Mouse (Mus musculus): Measurements from ENCODE around the gene Slc34a1. TPM values are rescaled to one million over a fixed set of nuclear protein-coding genes. Genes with fewer than 3 reads are reported as not detected.

Slc34a1 gene
- polyA plus RNA-seq, 2 experiments, result not detected

GRCm38 (mm10) chr13:55412643-55413307, 14.8 kb downstream of the Slc34a1 start:
- WGBS, result 79% methylated on average over 13 of the region's 13 CpGs
- ATAC-seq (ENCODE audit: low FRiP score, low read depth), result no peak
- no peaks in the 10 kb centered on the region for H3K27me3 ChIP-seq (ENCODE audit: control insufficient read depth, insufficient read depth, low read length)
- H3K9ac ChIP-seq (ENCODE audit: low read depth, low read length, severe bottlenecking), result no peak overlapping the region
- H3K4me1 ChIP-seq (ENCODE audit: control insufficient read depth, insufficient read depth, low read length), result peaks cover 3% of the 10 kb centered on the region; the same call in 1 of the 2 replicates
- H3K27ac ChIP-seq (replicated peaks; ENCODE audit: low read depth, low read length), result no peak overlapping the region
- TF ChIP-seq POLR2A (IDR thresholded peaks at IDR 0.05; ENCODE audit: borderline replicate concordance, extremely low read depth, insufficient read depth, insufficient read length), result no peak
- no peak overlapping the region for H3K4me3 ChIP-seq (replicated peaks; ENCODE audit: low read length)
- H3K36me3 ChIP-seq (ENCODE audit: control insufficient read depth, insufficient read depth, low read length), result no peaks in the 10 kb centered on the region
- DNase-seq (ENCODE audit: low spot score), result no peak
- no peak overlapping the region for H3K4me2 ChIP-seq (replicated peaks; ENCODE audit: low read depth, low read length, severe bottlenecking)
- no peaks in the 10 kb centered on the region for H3K9me3 ChIP-seq (ENCODE audit: control insufficient read depth, low read length)

- WGBS, result 82% methylated on average over 12 of the region's 12 CpGs
- TF ChIP-seq POLR2A (IDR thresholded peaks at IDR 0.05; ENCODE audit: borderline replicate concordance, extremely low read depth, insufficient read depth, insufficient read length), result no peak
- Histone ChIP-seq H3K4me1 (ENCODE audit: control insufficient read depth, insufficient read depth, low read length) (peaks cover 3% of the 10 kb centered on the region; the same call in 1 of the 2 replicates), H3K36me3 (ENCODE audit: control insufficient read depth, insufficient read depth, low read length) (no peaks in the 10 kb centered on the region), H3K27ac (replicated peaks; ENCODE audit: low read depth, low read length) (no peak overlapping the region), H3K4me3 (replicated peaks; ENCODE audit: low read length) (no peak overlapping the region), H3K9me3 (ENCODE audit: control insufficient read depth, low read length) (no peaks in the 10 kb centered on the region), H3K27me3 (ENCODE audit: control insufficient read depth, insufficient read depth, low read length) (no peaks in the 10 kb centered on the region; the same call in 1 of the 2 replicates), H3K9ac (ENCODE audit: low read depth, low read length, severe bottlenecking) (no peak overlapping the region), H3K4me2 (replicated peaks; ENCODE audit: low read depth, low read length, severe bottlenecking) (no peak overlapping the region)
- DNase-seq (ENCODE audit: low spot score) (no peak), ATAC-seq (ENCODE audit: low FRiP score, low read depth) (no peak)
These were observed 15.3 kb downstream of the Slc34a1 start for GRCm38 (mm10) chr13:55413333-55413732.

- ATAC-seq (ENCODE audit: low FRiP score, low read depth), result peak; percentile 70
- WGBS, result 9% methylated on average over 41 of the region's 41 CpGs
- H3K27me3 ChIP-seq (ENCODE audit: control insufficient read depth, insufficient read depth, low read length), result peaks cover 10% of the 10 kb centered on the region
These were observed 16.9 kb downstream of the Slc34a1 start, which contains the start of gene Pfn3 for GRCm38 (mm10) chr13:55414743-55415380. Pfn3 (minus strand) TSS chr13:55415232.

GRCm38 (mm10) chr13:55418004-55418403, 20.0 kb downstream of the Slc34a1 start:
- Histone ChIP-seq H3K4me3 (replicated peaks; ENCODE audit: low read length) (no peak overlapping the region), H3K27me3 (ENCODE audit: control insufficient read depth, insufficient read depth, low read length) (peaks cover 34% of the 10 kb centered on the region), H3K36me3 (ENCODE audit: control insufficient read depth, insufficient read depth, low read length) (no peaks in the 10 kb centered on the region), H3K9me3 (ENCODE audit: control insufficient read depth, low read length) (no peaks in the 10 kb centered on the region), H3K4me2 (replicated peaks; ENCODE audit: low read depth, low read length, severe bottlenecking) (peak overlapping the region; percentile 21; the same call in 1 of the 2 replicates), H3K27ac (replicated peaks; ENCODE audit: low read depth, low read length) (no peak overlapping the region), H3K4me1 (ENCODE audit: control insufficient read depth, insufficient read depth, low read length) (peaks cover 12% of the 10 kb centered on the region), H3K9ac (ENCODE audit: low read depth, low read length, severe bottlenecking) (no peak overlapping the region)
- DNase-seq (ENCODE audit: low spot score), result peak; percentile 66
- peak; percentile 34; the same call in 1 of the 2 replicates for ATAC-seq (ENCODE audit: low FRiP score, low read depth)
- TF ChIP-seq POLR2A (IDR thresholded peaks at IDR 0.05; ENCODE audit: borderline replicate concordance, extremely low read depth, insufficient read depth, insufficient read length), result no peak
- 14% methylated on average over 12 of the region's 12 CpGs for WGBS

More at GRCm38 (mm10) chr13:55414743-55415380, 16.9 kb downstream of the Slc34a1 start, which contains the start of gene Pfn3:
- H3K4me3 ChIP-seq (replicated peaks; ENCODE audit: low read length), result peak within 1 kb of the TSS; percentile 35
- DNase-seq (ENCODE audit: low spot score), result peak; percentile 81
- H3K4me1 ChIP-seq (ENCODE audit: control insufficient read depth, insufficient read depth, low read length), result peaks cover 3% of the 10 kb centered on the region; the same call in 1 of the 2 replicates
- H3K27ac ChIP-seq (replicated peaks; ENCODE audit: low read depth, low read length), result no peak within 1 kb of the TSS
- no peaks in the 10 kb centered on the region for H3K9me3 ChIP-seq (ENCODE audit: control insufficient read depth, low read length)
- no peak for TF ChIP-seq POLR2A (IDR thresholded peaks at IDR 0.05; ENCODE audit: borderline replicate concordance, extremely low read depth, insufficient read depth, insufficient read length)
- H3K9ac ChIP-seq (ENCODE audit: low read depth, low read length, severe bottlenecking), result peak within 1 kb of the TSS; percentile 54
- H3K4me2 ChIP-seq (replicated peaks; ENCODE audit: low read depth, low read length, severe bottlenecking), result peak within 1 kb of the TSS; percentile 68
- H3K36me3 ChIP-seq (ENCODE audit: control insufficient read depth, insufficient read depth, low read length), result no peaks in the 10 kb centered on the region

- no peaks in the 10 kb centered on the region for H3K36me3 ChIP-seq (ENCODE audit: control insufficient read depth, insufficient read depth, low read length)
- no peak for DNase-seq (ENCODE audit: low spot score)
These were observed 21.2 kb downstream of the Slc34a1 start for GRCm38 (mm10) chr13:55419142-55419541.

More at GRCm38 (mm10) chr13:55419142-55419541, 21.2 kb downstream of the Slc34a1 start:
- Histone ChIP-seq H3K9ac (ENCODE audit: low read depth, low read length, severe bottlenecking) (no peak overlapping the region), H3K27ac (replicated peaks; ENCODE audit: low read depth, low read length) (no peak overlapping the region), H3K4me3 (replicated peaks; ENCODE audit: low read length) (no peak overlapping the region), H3K4me2 (replicated peaks; ENCODE audit: low read depth, low read length, severe bottlenecking) (no peak overlapping the region), H3K4me1 (ENCODE audit: control insufficient read depth, insufficient read depth, low read length) (peaks cover 12% of the 10 kb centered on the region), H3K9me3 (ENCODE audit: control insufficient read depth, low read length) (no peaks in the 10 kb centered on the region), H3K27me3 (ENCODE audit: control insufficient read depth, insufficient read depth, low read length) (peaks cover 34% of the 10 kb centered on the region)
- no peak for TF ChIP-seq POLR2A (IDR thresholded peaks at IDR 0.05; ENCODE audit: borderline replicate concordance, extremely low read depth, insufficient read depth, insufficient read length)
- whole genome bisulfite sequencing, result 75% methylated on average over 5 of the region's 5 CpGs
- ATAC-seq (ENCODE audit: low FRiP score, low read depth), result no peak

All from limb, embryonic 14.5 days (tissue).